Mouse (Mus musculus) kidney, embryonic 15.5 days (tissue): ENCODE measurements around the gene Pde7b. TPM values are rescaled to one million over a fixed set of nuclear protein-coding genes. Genes with fewer than 3 reads are reported as not detected.
"Not testable (repeated sequence)": the region's sequence is repeated elsewhere in the genome, so short reads cannot be mapped to it uniquely, and the experiment has no call there.

Experiments used
- ATAC-seq: fragments of 200-750 bp; cut with Nextera tagmentation; replicated peaks from 2 replicates; pipeline ENCODE4 v1.8.0; 2017; ENCODE audit warnings: moderate TSS enrichment; ENCODE audit not compliant: low FRiP score
- H3K27ac ChIP-seq: fragments of 300-500 bp; sonication (generic); 2 replicates; pipeline ENCODE4 v1.5.1; 2015; ENCODE audit warnings: mild to moderate bottlenecking, inconsistent platforms
- H3K27me3 ChIP-seq: fragments of 300-500 bp; sonication (generic); 2 replicates; pipeline ENCODE4 v1.6.1; 2015; ENCODE audit warnings: inconsistent platforms
- H3K36me3 ChIP-seq: fragments of 300-500 bp; sonication (generic); 2 replicates; pipeline ENCODE4 v1.6.1; 2015; ENCODE audit warnings: inconsistent platforms
- H3K4me1 ChIP-seq: fragments of 300-500 bp; sonication (generic); 2 replicates; pipeline ENCODE4 v1.6.1; 2015; ENCODE audit warnings: inconsistent platforms
- H3K4me2 ChIP-seq: fragments of 300-500 bp; sonication (generic); 2 replicates; pipeline ENCODE4 v1.6.1; 2015; ENCODE audit warnings: moderate library complexity, mild to moderate bottlenecking, inconsistent platforms
- H3K4me3 ChIP-seq: fragments of 300-500 bp; sonication (generic); replicated peaks from 2 replicates; pipeline ENCODE4 v1.5.1; 2015; ENCODE audit warnings: mild to moderate bottlenecking, inconsistent platforms
- H3K9ac ChIP-seq: fragments of 300-500 bp; sonication (generic); 2 replicates; pipeline ENCODE4 v1.6.1; 2015; ENCODE audit warnings: mild to moderate bottlenecking, inconsistent platforms
- H3K9me3 ChIP-seq: fragments of 300-500 bp; sonication (generic); replicated peaks from 2 replicates; pipeline ENCODE4 v1.6.1; 2016; ENCODE audit warnings: inconsistent platforms
- WGBS: fragments of 180-500 bp; shearing (Covaris S2); methylation state at CpG from one replicate; pipeline ENCODE4 v1.1.7; 2015; ENCODE audit warnings: mixed read lengths; 5-methylcytosine and 5-hydroxymethylcytosine counted together
- polyA plus RNA-seq: library from polyadenylated mRNA; unstranded; fragments of >200 nt; fragmentation: Nextera tagmentation; extraction: Ambion mirVana; gene quantifications from 2 replicates; pipeline ENCODE4 v1.2.1, GENCODE M21; 2015

The Pde7b gene
- polyA plus RNA-seq, 1 experiment from 2014 or later = 5.3 TPM

DNA sequence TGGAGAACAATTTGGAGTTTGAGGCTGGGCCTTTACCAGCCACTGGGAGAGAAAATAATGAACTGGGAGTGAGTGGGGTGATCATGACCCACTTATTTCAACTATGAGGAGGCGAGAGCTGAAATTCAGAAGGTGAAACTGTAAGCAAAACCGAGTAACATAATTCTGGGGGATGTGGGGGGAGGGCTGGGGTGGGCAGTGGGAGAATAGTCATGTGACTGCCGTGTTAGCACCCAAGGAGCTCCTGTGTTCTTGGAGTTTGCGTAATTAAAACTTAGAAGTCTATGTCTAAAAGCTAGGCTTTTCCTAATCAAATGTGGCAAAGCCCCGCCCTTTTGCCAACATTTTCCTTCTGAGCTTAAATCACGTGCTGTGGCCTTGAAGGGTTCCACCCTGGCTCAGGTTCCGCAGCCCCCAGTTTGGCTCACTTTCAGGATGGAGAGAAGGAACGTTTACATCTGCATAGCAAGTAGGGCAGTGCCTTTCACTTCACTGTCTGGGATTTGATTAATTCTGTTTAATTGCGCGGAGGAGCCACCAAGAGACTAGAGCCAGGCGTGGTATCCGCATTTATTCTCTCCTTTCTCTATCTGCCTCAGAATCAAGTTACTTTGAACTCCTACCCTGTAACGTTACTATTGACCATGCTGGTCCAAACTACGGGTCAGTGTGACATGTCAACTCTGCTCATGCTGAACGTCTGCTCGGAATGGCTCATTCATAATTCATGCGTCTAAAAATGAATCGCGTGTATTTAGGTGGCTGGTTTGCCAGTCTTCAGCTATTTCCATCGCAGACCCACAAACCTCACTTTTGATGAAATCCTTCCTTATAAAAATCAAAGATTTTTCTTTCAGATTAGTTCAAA is 196.1 kb downstream of the Pde7b start:
- H3K9ac ChIP-seq = no peak overlapping the region
- H3K4me2 ChIP-seq = no peak overlapping the region
- H3K36me3 ChIP-seq = no peaks in the 10 kb centered on the region
- 53% methylated on average over 20 of the region's 20 CpGs for WGBS
- ATAC-seq = peak; percentile 83
- no peak overlapping the region for H3K4me3 ChIP-seq
- peak overlapping the region; percentile 37; the same call in 1 of the 2 replicates for H3K27ac ChIP-seq
- H3K27me3 ChIP-seq = no peaks in the 10 kb centered on the region
- no peaks in the 10 kb centered on the region for H3K9me3 ChIP-seq
- peaks cover 10% of the 10 kb centered on the region for H3K4me1 ChIP-seq

DNA sequence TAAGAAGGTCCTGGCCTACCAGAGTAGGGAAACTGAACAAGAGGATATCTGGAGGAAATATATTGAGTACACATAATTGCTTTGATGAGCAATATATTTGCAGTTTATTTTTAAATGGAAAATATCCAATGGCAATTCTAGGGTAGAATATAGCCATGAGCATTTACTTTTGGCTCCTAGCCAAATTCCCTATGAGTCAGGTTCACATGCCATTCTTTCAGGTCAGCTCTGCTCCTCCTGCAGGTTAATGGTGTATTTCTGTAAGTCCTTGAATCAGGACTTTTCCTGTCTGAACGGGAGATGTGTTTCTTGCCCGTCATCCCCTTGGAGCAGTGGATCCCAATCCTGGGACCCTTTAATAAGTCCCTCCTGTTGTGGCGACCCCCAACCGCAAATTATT is 197.1 kb downstream of the Pde7b start:
- H3K27me3 ChIP-seq = no peaks in the 10 kb centered on the region
- no peak overlapping the region for H3K27ac ChIP-seq
- peaks cover 10% of the 10 kb centered on the region for H3K4me1 ChIP-seq
- WGBS = 70% methylated on average over 4 of the region's 4 CpGs
- no peaks in the 10 kb centered on the region for H3K9me3 ChIP-seq
- no peak for ATAC-seq
- H3K9ac ChIP-seq = no peak overlapping the region
- H3K36me3 ChIP-seq = no peaks in the 10 kb centered on the region
- no peak overlapping the region for H3K4me2 ChIP-seq
- H3K4me3 ChIP-seq = no peak overlapping the region

DNA sequence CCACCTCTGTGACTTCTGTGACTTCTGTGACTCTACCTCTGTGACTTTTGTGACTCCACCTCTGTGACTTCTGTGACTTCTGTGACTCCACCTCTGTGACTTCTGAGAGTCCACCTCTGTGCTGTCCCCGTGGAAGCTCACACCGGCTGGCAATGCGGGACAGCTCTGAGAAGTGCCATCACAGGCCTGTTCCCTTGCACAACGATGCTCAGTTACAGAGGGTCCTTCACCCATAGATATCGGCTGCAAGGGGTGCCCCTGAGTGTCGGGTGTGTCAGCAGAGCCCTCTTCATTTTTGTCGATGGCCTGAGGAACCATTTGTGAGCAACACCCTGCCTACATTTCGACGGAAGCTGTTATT is 206.4 kb downstream of the Pde7b start:
- Histone ChIP-seq H3K27ac (no peak overlapping the region), H3K36me3 (no peaks in the 10 kb centered on the region), H3K9ac (no peak overlapping the region), H3K9me3 (no peaks in the 10 kb centered on the region), H3K4me2 (no peak overlapping the region), H3K4me3 (no peak overlapping the region), H3K27me3 (no peaks in the 10 kb centered on the region), H3K4me1 (peaks cover under 1% of the 10 kb centered on the region; the same call in 1 of the 2 replicates)
- ATAC-seq = no peak
- 91% methylated on average over 9 of the region's 9 CpGs for WGBS

DNA sequence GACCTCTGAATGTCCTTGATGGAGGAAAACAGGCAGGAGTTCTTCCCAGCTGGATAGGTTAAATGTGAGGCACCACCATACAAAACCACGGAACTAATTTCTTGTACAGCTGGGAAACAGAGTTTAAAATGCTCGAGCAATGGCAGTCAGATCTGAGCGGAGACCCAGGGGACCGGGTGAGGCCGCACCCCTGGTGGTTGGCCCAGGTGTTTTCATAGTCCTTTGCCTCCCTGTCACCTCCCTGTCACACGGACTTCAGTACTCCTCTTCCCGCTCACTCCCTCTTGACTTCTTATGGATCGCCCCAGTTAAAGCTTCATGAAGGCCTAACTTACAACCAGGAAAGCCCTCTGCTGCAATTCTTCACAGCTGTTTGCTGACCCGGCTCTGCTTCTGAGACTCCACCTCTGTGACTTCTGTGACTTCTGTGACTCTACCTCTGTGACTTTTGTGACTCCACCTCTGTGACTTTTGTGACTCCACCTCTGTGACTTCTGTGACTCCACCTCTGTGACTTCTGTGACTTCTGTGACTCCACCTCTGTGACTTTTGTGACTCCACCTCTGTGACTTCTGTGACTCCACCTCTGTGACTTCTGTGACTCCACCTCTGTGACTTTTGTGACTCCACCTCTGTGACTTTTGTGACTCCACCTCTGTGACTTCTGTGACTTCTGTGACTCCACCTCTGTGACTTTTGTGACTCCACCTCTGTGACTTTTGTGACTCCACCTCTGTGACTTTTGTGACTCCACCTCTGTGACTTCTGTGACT is 206.9 kb downstream of the Pde7b start:
- not testable (repeated sequence) for H3K4me3 ChIP-seq, H3K9ac ChIP-seq, H3K4me1 ChIP-seq, H3K27ac ChIP-seq, H3K9me3 ChIP-seq, H3K27me3 ChIP-seq, H3K4me2 ChIP-seq, H3K36me3 ChIP-seq, ATAC-seq
- 76% methylated on average over 9 of the region's 9 CpGs for whole genome bisulfite sequencing

DNA sequence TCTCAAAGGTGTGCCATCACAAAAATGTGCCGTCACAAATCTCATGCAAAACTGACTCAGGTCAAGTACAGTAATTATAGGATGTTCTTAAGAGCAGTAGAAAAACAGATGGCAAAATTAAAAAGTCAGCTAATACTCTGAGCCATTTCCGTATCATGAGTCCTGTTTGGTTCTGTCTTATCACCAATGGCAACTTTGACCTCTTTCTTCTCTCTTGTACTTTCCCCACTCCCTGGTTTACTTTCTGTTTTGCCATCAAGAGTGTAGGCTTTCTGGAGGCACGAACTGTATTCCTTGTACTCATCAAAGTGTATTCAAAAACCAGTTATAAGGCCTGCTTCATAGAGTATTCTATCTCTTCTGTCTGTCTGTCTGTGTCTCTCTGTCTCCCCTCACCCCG is 211.0 kb downstream of the Pde7b start:
- no peaks in the 10 kb centered on the region for H3K36me3 ChIP-seq
- no peak overlapping the region for H3K4me2 ChIP-seq
- no peak for ATAC-seq
- H3K27me3 ChIP-seq = no peaks in the 10 kb centered on the region
- H3K9ac ChIP-seq = no peak overlapping the region
- no peak overlapping the region for H3K27ac ChIP-seq
- no peaks in the 10 kb centered on the region for H3K9me3 ChIP-seq
- peaks cover 3% of the 10 kb centered on the region; the same call in 1 of the 2 replicates for H3K4me1 ChIP-seq
- 87% methylated on average over 4 of the region's 4 CpGs for WGBS
- no peak overlapping the region for H3K4me3 ChIP-seq

DNA sequence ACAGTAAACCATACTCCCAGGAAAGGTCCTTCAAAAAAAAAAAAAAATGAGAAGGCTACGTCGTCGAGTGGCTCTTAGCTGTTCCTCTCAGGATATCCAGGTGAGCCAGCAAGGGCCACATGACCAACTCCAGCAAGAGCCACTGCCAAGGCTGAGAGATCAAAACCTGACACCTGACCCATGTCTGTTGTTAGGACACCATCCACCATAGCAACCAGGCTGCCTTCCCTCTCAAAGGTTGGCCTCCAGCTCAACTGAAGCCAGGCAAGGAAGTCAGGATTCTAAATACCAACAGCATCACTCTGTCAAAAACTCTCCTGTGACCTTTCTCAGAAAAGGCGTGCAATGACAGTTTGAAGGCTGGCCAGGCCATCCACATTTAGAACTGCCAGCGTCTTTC is 211.4 kb downstream of the Pde7b start:
- no peaks in the 10 kb centered on the region for H3K9me3 ChIP-seq
- H3K4me2 ChIP-seq = no peak overlapping the region
- no peaks in the 10 kb centered on the region for H3K27me3 ChIP-seq
- no peak overlapping the region for H3K27ac ChIP-seq
- 79% methylated on average over 5 of the region's 5 CpGs for WGBS
- ATAC-seq = no peak; the same call in 1 of the 2 replicates
- no peaks in the 10 kb centered on the region for H3K36me3 ChIP-seq
- no peak overlapping the region for H3K9ac ChIP-seq
- peaks cover 3% of the 10 kb centered on the region; the same call in 1 of the 2 replicates for H3K4me1 ChIP-seq
- no peak overlapping the region for H3K4me3 ChIP-seq

DNA sequence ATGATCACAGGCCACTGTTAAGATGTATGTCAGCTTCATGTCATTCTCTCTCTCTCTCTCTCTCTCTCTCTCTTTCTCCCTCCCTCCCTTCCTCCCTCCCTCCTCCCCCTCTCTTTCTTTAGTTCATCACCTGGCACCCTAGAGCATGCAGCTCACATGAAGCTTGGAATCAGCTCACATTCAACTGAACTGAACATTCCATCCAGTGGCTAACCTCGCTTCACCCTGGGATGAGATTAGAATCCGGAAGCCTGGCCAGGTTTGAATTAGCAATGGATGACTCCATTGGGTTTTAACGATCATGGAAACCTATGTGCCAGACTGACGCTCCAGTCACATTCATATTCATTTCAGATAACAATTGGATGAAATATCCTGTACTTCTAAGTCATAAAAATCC is 215.1 kb downstream of the Pde7b start:
- Histone ChIP-seq H3K36me3 (no peaks in the 10 kb centered on the region), H3K4me3 (no peak overlapping the region), H3K4me1 (peaks cover 8% of the 10 kb centered on the region; the same call in 1 of the 2 replicates), H3K27ac (no peak overlapping the region), H3K4me2 (no peak overlapping the region), H3K9me3 (no peaks in the 10 kb centered on the region), H3K9ac (no peak overlapping the region), H3K27me3 (no peaks in the 10 kb centered on the region)
- ATAC-seq = no peak
- 92% methylated on average over 4 of the region's 4 CpGs for WGBS

DNA sequence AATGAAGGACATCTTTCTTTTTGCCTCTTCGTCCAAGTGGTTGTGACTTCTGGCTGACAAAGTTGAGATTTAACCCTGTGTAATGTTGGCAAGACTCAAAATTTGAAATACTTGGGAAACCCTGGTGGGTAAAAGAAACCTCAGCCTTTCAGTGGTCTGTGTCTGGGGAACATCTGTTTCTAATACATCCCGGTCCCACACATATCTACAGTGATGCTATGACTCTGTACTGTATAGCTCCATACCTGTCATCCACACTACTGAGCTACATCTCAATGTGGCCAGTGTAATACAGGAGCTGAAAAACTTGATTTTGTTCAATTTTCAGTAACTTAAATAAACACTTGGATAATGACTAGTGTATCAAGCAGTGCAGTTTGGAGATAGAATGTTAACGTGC is 216.4 kb downstream of the Pde7b start:
- Histone ChIP-seq H3K9ac (no peak overlapping the region), H3K36me3 (no peaks in the 10 kb centered on the region), H3K27ac (no peak overlapping the region), H3K4me1 (peaks cover 7% of the 10 kb centered on the region; the same call in 1 of the 2 replicates), H3K27me3 (no peaks in the 10 kb centered on the region), H3K9me3 (no peaks in the 10 kb centered on the region), H3K4me3 (no peak overlapping the region), H3K4me2 (no peak overlapping the region)
- 70% methylated on average over 3 of the region's 3 CpGs for WGBS
- ATAC-seq = no peak

DNA sequence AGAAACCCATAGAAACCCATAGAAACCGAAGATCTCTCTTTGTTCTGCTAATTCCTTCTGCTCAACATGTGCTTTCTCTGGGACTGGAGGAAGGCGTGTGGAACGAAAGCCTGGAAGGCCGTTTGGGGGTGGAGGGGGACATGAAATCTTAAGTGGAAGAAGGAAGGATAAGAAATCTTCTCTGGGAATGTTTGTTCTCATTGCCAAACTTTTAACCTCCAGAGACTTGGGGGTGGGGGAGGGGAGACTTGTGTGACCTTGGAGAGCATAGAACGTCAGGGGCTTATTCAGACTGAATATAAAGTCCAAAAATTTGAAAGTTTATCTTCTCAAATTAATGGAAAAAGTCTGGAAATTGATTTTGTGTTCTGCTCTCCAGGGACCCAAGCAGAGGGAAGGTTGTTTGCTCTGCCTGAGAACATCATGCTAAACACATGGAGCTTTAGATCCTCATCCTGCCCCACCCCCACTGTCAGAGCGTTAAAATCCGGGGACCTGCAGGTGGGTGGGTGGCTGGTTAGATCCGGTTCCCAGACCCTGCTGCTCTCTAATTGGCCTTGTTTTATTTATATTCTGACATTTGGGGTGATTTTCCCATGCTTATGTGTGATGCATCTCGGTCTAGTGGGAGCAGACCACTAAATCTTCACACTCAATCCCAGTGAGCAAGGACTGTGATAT is 217.0 kb downstream of the Pde7b start:
- no peaks in the 10 kb centered on the region for H3K36me3 ChIP-seq
- no peaks in the 10 kb centered on the region for H3K9me3 ChIP-seq
- H3K4me1 ChIP-seq = peaks cover 9% of the 10 kb centered on the region; the same call in 1 of the 2 replicates
- H3K27me3 ChIP-seq = no peaks in the 10 kb centered on the region
- no peak overlapping the region for H3K4me3 ChIP-seq
- 42% methylated on average over 9 of the region's 9 CpGs for WGBS
- no peak overlapping the region for H3K9ac ChIP-seq
- no peak overlapping the region for H3K27ac ChIP-seq
- no peak for ATAC-seq
- H3K4me2 ChIP-seq = no peak overlapping the region

DNA sequence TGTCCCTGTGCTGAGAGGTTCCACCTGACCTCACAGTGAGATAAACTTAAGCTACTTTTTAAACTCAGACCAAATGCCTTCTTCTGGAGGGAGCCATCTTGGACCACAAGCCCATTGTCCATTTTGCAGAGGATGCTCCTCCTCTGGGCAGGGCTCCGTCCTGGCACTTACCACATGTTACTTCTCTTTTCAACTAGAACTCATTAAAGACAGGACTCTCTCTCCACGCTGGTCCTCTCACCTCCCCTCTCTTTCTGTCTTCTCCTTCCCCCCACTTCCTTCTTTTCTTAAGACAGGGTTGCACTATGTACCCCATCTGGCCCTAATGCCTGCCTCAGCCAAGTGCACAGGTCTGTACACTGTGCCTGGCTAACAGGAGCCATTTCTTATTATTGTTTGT is 217.8 kb downstream of the Pde7b start:
- Histone ChIP-seq H3K27ac (no peak overlapping the region), H3K36me3 (no peaks in the 10 kb centered on the region), H3K9me3 (no peaks in the 10 kb centered on the region), H3K27me3 (no peaks in the 10 kb centered on the region), H3K9ac (no peak overlapping the region), H3K4me1 (peaks cover 13% of the 10 kb centered on the region), H3K4me2 (no peak overlapping the region), H3K4me3 (no peak overlapping the region)
- 85% methylated on average over 2 of the region's 2 CpGs for WGBS
- no peak for ATAC-seq

DNA sequence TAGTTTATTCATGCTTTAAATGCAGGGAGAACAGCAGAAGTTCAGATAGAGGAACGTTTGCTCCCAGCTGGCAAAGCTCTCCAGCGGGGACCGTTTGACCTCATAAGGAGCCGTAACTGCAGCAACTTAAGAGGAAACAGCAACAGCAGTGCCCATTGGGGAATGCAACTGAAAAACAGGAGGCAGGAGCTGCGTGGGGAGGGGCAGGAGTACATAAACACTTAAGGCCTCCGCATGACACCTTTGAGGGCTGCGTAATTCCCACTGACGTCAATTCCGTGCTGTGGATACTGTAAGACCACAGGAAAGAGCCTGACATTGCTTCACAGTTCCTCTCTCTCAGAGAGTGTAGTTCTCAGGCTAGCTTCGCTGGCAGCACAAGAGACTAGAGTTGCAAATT is 219.4 kb downstream of the Pde7b start:
- no peak overlapping the region for H3K9ac ChIP-seq
- no peak overlapping the region for H3K27ac ChIP-seq
- no peak overlapping the region for H3K4me3 ChIP-seq
- no peaks in the 10 kb centered on the region for H3K9me3 ChIP-seq
- H3K4me2 ChIP-seq = no peak overlapping the region
- no peak for ATAC-seq
- 69% methylated on average over 10 of the region's 10 CpGs for WGBS
- no peaks in the 10 kb centered on the region for H3K27me3 ChIP-seq
- peaks cover 16% of the 10 kb centered on the region for H3K4me1 ChIP-seq
- H3K36me3 ChIP-seq = no peaks in the 10 kb centered on the region

DNA sequence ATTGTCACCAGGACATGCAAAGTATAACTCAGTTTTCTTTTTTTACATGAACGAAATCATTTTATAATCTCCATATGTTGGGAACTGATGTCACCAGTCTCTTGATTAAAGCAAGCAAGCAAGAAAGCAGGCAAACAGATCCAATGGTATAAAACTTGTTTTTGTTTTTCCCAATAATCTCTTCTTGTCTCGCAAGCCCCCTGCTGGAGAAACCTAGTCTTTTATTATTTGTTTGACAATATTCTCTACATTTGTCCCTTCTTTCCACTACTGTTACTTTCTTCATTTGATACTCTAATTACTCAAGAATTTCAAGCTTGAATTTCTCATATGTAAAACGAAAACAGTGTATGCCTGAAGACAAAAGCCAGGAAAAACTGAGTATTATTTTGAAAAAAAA is 220.1 kb downstream of the Pde7b start:
- no peak for ATAC-seq
- no peaks in the 10 kb centered on the region for H3K36me3 ChIP-seq
- H3K4me1 ChIP-seq = peaks cover 16% of the 10 kb centered on the region
- WGBS = 86% methylated on average over 3 of the region's 3 CpGs
- H3K27me3 ChIP-seq = no peaks in the 10 kb centered on the region
- no peak overlapping the region for H3K9ac ChIP-seq
- H3K4me2 ChIP-seq = no peak overlapping the region
- H3K4me3 ChIP-seq = no peak overlapping the region
- H3K27ac ChIP-seq = no peak overlapping the region
- H3K9me3 ChIP-seq = no peaks in the 10 kb centered on the region
